Mouse (Mus musculus): ENCODE data around the gene Chp1.
"Not testable (repeated sequence)": the region's sequence is repeated elsewhere in the genome, so short reads cannot be mapped to it uniquely, and the experiment has no call there.

The Chp1 gene

DNA sequence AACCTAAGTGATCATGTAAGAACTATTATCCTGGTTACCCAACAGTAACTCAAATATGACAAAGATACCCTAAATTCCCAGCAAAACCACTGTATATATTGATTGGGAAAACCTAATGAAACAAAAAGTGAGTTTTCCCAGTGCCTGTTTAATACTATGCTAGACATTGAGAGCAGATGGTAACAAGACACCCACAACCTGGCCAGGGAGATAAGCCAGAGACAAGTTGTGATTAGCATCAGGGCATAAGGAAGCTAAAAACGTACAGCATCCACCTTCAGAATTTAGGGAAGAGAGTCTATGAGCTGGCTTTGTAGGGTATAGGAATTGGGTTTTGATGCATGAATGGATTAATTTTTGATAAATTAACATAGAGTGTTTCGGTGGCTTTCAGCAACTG lies 2.2 kb downstream of the Chp1 start:
- in situ Hi-C loops (cut with MboI; ENCODE audit: low pct_unique_long_range_greater_than_20kb in 1 of 2, low sequenced_read_pairs in 2 of 2, unreplicated experiment in 1 of 2) = no loop called here

DNA sequence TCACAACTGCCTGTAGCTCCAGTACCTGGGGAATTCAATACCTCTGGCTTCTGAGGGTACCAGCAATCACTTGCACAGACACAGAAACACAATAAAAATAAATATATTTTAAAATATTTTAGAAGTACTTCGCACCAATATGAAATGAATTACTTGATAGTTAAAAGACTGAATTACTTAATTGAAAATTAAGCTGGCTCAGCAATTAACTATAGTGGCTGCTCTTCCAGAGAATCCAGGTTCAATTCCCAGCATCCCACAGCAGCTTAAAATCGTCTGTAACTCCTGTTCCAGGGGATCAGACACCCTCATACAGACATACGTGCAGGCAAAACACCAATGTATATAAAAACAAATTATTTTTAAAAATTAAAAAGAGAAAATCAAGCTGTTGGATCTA lies 10.5 kb downstream of the Chp1 start:
- in situ Hi-C loops (cut with MboI; ENCODE audit: low pct_unique_long_range_greater_than_20kb in 1 of 2, low sequenced_read_pairs in 2 of 2, unreplicated experiment in 1 of 2) = no loop called here

DNA sequence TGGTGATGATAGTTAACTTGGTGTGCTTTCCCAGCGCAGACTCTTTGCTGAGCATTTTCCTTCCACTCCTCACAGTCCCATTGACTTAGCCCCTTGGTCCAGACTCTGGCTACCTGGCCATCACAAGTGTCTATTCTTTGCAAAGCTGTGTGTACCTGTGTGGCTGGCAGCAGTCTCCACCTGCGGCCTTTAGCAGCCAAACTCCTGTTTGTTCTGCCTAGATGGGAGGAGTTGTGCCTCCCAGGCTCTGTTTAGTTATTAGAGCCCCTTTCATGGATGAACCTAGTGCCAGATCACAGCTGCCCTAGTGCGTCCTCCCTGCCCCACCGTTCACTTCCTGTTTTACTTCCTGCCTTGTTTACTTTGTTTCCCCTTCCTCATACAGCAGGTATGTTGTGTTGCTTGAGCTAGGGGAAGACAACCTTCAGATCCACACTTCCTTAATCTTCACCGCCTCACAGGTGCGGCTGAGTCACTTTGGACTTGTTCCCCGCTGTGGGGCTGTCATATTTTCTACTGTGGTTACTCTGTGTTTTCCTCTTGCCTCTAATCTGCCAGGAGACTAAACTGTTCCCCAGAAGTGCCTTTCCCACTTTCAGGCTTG lies 11.3 kb downstream of the Chp1 start:
- in situ Hi-C loops (cut with MboI; ENCODE audit: low pct_unique_long_range_greater_than_20kb in 1 of 2, low sequenced_read_pairs in 2 of 2, unreplicated experiment in 1 of 2) = no loop called here

DNA sequence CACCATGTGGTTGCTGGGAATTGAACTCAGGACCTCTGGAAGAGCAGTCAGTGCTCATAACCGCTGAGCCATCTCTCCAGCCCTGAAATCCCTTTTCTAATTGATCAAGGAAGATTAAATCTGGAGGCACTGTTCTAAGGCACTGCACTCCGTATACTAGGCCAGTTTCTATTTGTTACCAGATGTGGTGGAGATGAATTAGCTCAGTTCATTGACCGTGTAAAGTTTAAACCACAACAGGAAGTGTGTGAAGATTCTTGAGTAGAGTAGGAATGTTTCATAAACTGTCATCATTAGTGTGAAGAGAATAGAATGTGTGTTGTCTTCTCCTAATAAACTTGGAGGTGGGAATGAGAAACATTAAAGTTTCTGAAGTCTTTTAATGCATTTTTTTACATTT lies 14.3 kb downstream of the Chp1 start:
- in situ Hi-C loops (cut with MboI; ENCODE audit: low pct_unique_long_range_greater_than_20kb in 1 of 2, low sequenced_read_pairs in 2 of 2, unreplicated experiment in 1 of 2) = no loop called here

DNA sequence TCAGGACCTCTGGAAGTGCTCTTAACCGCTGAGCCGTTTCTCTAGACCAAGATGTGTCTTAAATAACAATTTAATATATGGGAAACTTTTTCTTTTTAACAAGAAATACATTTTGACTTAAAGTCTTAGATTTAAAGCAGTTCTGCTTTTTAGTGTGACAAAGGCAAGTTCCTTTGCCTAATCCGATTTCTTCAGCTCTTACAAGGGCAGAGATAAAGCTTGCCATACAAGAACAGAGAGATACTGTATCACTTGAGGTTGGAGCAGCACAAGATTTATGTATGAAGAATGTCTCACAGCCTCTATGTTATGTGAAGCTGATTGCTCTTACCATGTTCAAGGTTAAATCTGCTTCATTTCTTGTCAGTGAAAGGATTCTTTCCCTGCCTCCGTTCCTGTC lies 17.8 kb downstream of the Chp1 start:
- in situ Hi-C loops (cut with MboI; ENCODE audit: low pct_unique_long_range_greater_than_20kb in 1 of 2, low sequenced_read_pairs in 2 of 2, unreplicated experiment in 1 of 2) = no loop called here

DNA sequence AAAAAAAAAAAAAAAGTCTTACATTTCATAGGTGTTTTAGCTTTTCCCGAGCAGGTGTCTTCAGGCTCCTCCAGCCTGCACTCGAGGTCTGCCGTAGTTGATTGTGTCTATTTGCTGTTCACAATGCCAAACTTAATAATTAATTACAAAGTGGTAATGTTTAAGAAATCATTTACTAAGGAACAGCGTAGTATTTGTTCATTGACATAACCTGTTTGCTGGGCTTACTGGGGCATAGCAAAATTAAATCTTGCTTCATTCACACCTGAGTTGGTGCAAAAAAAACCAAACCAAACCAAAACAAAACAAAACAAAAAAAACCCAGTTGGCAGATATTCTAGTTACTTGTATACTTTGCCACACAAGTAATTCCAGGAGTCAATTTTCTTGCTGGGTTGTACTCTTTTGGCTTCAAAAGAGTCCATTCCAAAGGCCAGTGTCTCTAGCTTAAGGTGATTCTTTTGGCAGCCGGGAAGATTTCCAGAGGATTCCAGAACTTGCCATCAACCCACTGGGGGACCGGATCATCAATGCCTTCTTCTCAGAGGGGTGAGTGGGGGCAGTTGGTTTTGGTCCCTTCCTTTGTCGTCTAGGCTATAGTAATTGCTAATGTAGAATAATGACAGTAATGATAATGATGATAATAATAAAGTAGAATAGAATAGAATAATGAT lies 18.8 kb downstream of the Chp1 start:
- in situ Hi-C loops (cut with MboI; ENCODE audit: low pct_unique_long_range_greater_than_20kb in 1 of 2, low sequenced_read_pairs in 2 of 2, unreplicated experiment in 1 of 2) = no loop called here

DNA sequence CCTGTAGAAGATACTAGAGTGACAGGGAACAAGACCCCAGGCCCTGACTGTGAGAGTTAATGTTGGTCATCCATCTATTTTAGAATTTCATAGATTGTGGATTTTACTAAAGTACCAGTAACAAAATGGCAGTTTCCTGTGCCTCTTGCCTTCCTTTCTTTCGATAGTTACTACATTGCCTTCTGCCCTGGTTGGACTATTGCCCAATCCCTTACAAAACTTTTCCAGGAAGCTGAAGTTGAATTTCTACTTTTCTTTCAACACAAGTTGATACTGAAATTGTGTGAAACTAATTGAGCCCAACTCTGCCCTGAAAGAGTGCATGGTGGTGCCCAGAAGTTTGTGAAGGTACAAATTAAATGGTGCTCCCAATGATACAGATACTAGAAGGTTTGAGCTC lies 25.0 kb downstream of the Chp1 start:
- in situ Hi-C loops (cut with MboI; ENCODE audit: low pct_unique_long_range_greater_than_20kb in 1 of 2, low sequenced_read_pairs in 2 of 2, unreplicated experiment in 1 of 2) = no loop called here

DNA sequence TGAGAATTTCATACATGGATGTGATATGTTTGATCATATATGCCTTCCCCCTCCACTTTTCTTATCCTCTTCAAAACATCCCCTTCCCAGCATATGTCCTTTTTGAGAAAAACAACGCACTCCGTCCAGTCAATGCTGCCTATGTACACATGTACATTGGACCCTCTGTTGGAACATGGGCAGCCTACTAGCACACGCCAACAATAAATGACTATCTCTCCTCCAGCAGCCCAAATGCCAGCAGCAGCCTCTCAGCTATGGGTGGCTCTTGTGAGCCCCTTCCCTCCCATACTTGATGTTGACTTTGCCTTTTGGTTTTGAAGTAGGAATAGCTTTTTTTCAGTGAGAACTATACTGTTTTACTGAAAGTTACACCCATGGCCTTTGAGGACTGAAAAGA lies 34.1 kb downstream of the Chp1 start:
- in situ Hi-C loops (cut with MboI; ENCODE audit: low pct_unique_long_range_greater_than_20kb in 1 of 2, low sequenced_read_pairs in 2 of 2, unreplicated experiment in 1 of 2) = no loop called here

DNA sequence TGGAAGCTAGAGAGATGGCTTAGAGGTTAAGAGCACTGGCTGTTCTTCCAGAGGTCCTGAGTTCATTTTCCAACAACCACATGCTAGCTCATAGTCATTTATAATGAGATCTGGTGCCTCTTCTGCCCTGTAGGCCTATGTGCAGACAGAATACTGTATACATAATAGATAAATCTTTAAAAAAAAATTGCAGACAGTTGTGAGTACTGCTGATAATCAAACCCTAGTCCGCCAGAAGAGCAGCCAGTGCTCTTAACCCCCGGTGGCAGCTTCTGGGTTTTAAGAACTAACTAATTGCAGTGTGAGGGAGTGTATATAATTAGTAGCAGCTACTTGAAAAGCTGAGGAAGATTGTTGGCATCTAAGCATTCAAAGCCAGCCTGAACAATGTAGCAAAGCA lies 35.9 kb downstream of the Chp1 start:
- in situ Hi-C loops (cut with MboI; ENCODE audit: low pct_unique_long_range_greater_than_20kb in 1 of 2, low sequenced_read_pairs in 2 of 2, unreplicated experiment in 1 of 2) = no loop called here

DNA sequence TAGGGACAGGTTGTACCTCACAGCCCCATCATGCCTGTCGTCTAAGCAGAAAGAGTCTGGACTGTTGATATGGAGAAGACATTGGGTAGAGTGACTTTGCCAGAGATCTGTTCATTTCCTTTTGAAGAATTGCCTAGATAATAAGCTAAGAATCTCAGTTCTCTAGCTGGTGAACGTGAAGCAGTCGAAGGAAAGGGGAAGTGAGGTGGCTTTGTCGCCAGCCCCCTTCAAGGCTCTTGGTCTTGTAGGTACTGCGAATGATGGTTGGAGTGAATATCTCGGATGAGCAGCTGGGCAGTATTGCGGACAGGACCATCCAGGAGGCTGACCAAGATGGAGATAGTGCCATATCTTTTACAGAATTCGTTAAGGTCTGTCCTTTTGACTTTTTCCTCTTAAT lies 36.8 kb downstream of the Chp1 start:
- in situ Hi-C loops (cut with MboI; ENCODE audit: low pct_unique_long_range_greater_than_20kb in 1 of 2, low sequenced_read_pairs in 2 of 2, unreplicated experiment in 1 of 2) = no loop called here

DNA sequence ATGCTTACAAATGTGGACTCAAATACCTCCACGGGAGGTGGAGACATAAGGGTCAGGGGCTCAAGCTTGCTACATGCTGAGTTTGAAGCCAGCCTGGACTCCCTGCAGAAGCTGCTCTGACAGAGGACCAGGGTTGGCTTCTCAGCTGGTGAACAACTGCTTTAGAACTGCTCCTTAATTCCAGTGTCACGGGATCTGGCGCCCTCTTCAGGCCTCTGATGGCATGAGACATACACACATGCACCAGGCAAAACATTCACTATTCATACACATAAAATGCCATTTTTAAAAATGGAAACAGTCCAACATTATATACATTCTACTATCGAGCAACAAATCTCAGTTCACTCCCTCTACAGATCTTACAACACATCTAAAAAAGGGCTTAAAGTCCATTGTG lies 39.9 kb downstream of the Chp1 start:
- in situ Hi-C loops (cut with MboI; ENCODE audit: low pct_unique_long_range_greater_than_20kb in 1 of 2, low sequenced_read_pairs in 2 of 2, unreplicated experiment in 1 of 2) = no loop called here

DNA sequence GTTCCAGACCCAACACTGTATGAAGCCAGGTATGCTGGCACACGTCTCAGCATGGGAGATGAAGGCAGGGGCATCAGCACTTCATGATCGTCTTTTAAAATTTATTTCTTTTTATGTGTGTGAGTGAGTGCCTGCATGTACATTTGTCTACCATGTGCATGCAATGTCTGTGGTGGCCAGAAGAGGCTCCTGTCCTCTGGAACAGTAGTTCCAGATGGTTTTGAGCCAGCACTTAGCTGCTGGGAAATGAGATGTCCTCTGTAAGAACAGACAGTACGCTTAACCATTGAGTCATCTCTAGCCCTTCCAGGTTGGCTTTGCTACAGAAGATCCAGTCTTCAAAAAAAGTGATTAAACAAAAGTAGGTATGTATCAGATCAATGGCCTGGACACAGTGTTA lies 43.8 kb downstream of the Chp1 start:
- in situ Hi-C loops (cut with MboI; ENCODE audit: low pct_unique_long_range_greater_than_20kb in 1 of 2, low sequenced_read_pairs in 2 of 2, unreplicated experiment in 1 of 2) = no loop called here

DNA sequence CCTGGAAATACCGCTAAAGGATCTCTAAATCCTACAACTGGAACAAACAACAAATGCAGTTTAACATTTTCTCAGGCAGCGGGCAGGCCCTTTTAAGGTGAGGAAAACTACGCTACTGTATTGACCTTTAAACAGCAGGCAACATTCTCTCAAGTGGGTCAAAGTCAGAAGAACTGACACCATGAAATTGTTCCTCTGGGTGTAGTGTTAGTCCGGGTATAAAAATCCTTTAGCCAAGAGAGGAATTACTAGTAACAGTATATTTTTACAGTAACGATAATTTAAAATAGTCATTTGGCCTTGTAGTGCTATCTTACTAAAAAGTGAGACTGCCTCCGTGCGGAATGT lies 46.2 kb downstream of the Chp1 start:
- in situ Hi-C loops (cut with MboI; ENCODE audit: low pct_unique_long_range_greater_than_20kb in 1 of 2, low sequenced_read_pairs in 2 of 2, unreplicated experiment in 1 of 2) = no loop called here

DNA sequence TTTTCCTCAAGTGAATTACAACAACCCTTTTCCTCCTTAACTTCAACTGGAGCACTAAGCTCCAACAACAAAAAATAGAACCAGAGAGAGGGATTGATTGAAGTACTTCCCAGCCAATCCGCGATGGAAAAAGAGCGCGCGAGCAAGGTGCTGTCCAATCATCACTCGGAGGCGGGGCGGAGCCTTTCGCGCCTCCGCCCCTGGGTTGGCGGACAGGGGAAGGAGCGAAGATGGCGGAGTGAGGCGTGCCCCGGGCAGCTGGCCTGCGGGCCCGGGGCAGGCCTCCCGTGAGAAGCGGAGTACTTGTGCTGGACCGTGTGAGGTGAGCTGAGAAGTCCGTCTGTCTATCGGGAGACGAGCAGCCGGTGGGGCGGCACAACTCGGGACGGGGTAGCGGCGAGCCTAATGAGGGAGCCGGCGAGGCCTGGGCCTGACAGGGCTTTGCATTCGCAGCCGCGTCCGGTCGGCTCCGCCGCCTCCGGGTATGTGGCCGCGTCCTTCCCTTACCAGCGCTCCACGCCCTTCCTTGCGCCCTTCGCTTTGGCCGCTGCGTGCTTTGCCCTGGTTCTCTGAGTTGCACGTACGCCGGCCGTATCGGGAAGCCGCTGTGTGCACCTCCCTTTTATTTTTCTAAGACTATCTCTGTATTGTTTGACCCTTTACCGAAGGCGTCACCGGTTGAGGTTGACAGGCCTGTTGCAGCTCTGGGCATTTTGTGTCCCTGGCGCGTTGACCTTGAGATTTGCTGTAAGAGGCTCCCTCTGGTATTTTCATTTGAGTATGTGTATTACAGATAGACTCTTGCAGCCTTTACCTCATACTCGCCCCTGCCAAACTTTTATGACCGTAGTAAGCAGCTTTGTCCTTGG lies 46.9 kb downstream of the Chp1 start:
- in situ Hi-C loops (cut with MboI; ENCODE audit: low pct_unique_long_range_greater_than_20kb in 1 of 2, low sequenced_read_pairs in 2 of 2, unreplicated experiment in 1 of 2) = no loop called here

DNA sequence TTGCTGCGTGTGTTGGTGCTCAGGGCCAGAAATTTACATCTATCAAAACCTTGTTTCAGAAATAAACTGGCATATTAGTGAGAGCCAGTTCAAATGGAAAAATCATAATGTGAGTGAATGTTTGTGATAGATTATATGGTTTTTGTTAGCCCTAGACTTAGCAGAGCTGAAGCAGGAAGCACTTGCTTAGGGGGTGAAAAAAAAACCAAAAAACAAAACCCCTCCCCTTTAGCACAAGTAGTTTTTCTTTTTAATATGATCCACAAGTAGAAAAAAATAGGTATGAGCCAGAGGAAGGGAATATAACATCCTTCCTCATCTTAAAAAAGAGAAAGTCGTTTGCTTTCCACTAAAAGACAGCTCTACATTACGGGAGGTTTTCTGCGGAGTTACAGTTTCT lies 47.8 kb downstream of the Chp1 start:
- in situ Hi-C loops (cut with MboI; ENCODE audit: low pct_unique_long_range_greater_than_20kb in 1 of 2, low sequenced_read_pairs in 2 of 2, unreplicated experiment in 1 of 2) = no loop called here

DNA sequence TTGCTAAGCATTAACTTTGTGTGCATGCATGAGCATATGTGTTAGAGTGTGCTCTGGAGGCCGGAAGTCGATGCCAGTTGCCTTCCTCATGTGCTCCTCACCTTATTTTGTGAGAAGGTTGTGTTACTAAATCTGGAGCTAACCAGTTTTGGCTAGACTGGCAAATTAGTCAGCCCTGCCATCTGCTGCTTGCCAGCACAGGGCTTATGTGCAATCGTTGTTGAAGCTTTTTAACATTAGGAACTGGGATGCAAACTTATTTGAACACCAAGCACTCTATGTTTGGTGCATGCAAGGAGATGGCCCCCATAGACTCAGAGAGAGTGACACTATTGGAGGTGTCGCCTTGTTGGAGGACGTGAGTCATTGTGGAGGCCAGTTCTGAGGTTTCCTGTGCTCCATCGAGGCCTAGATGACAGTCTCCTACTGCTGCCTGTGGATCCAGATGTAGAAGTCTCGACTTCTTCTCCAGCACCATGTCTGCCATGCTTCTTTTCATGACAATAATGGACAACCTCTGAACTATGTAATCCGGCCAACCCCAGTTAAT lies 49.4 kb downstream of the Chp1 start:
- in situ Hi-C loops (cut with MboI; ENCODE audit: low pct_unique_long_range_greater_than_20kb in 1 of 2, low sequenced_read_pairs in 2 of 2, unreplicated experiment in 1 of 2) = no loop called here

DNA sequence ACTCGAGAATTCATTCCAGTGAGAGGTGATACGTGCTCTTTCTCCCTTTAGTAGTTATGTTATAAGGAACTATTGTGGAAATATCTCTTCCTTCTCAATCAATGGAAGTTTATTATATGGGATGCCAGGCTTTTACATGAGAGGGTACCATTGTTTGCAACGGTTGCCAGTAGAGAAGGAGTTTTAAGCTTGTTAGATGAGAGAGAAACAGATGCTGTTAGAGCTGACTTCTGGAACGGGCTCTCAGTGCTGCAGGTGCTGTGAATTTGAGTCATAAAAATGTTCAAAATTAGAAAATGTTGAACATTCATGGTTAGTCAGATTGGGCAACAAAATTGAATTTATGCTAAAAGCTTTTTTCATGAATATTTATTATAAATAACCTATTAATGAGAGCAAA lies 53.5 kb downstream of the Chp1 start:
- in situ Hi-C loops (cut with MboI; ENCODE audit: low pct_unique_long_range_greater_than_20kb in 1 of 2, low sequenced_read_pairs in 2 of 2, unreplicated experiment in 1 of 2) = no loop called here

DNA sequence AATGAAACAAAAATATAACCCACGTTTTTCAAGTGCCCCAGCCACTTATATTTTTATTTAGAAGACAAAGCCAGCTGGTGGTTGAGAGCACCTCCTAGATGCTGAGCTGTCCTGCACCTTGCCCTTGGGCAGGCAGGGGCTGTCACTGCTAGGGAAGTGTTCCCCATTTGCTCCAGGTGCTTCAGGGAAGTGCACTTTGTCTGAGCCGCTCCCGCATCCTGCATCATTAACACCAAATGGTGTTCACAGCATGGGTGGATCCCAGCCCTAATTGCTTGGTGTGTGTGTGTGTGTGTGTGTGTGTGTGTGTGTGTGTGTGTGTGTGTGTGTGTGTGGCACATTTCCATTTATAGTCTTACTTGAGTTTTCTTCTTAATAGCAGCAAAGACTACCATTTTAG lies 54.1 kb downstream of the Chp1 start:
- in situ Hi-C loops (cut with MboI; ENCODE audit: low pct_unique_long_range_greater_than_20kb in 1 of 2, low sequenced_read_pairs in 2 of 2, unreplicated experiment in 1 of 2) = not testable (repeated sequence)

DNA sequence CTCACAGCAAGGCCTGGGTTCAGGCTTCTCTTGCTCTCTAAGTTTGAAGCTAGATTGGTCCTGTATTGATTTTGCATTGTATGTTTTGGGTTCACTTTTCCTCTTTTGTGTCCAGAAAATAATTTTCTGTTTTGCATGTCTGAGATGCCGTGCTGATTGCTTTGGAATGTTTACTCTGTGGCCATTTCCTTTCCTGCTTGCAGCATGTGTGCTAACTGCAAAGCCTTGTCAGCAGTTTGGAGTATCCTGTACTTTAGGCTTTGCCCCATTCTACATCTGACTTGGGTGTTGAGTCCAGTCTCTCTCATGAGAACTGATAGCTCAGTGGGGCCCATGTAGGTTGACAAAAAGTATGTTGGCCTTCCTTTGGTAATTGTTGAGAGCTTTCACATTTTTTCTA lies 55.0 kb downstream of the Chp1 start:
- in situ Hi-C loops (cut with MboI; ENCODE audit: low pct_unique_long_range_greater_than_20kb in 1 of 2, low sequenced_read_pairs in 2 of 2, unreplicated experiment in 1 of 2) = no loop called here

DNA sequence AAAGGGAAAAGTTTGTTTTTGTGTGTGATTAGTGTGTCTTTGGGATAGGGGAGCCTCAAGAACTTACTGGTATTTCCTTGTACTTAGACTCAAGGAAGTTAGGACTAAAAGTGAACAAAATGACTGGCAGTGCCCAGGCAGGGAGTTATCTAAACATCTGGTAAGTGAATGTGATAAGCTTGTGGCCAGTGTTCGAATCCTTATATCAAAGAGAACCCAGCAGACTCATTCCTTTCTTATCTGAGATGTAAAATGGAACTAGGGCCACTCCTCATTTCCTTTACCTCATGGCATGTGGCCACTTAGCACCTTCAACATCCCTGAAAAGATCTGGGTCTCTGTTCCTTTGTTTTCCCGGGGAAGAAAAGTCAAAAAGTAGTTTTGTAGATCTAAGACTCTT lies 56.4 kb downstream of the Chp1 start:
- in situ Hi-C loops (cut with MboI; ENCODE audit: low pct_unique_long_range_greater_than_20kb in 1 of 2, low sequenced_read_pairs in 2 of 2, unreplicated experiment in 1 of 2) = no loop called here
